Mouse (Mus musculus) small intestine, adult 2 months (tissue): ENCODE measurements at regions not wholly inside any gene's neighbourhood (a gene's known extent, or its start where the extent isn't known, plus 50 kb on each side); places are given as distances from the start of the nearest gene placed in this dataset.

Experiments used
- CTCF ChIP-seq: fragments of 200-500 bp; IDR thresholded peaks from 2 replicates; pipeline ENCODE4 v1.5.1; 2012; ENCODE audit warnings: low read depth, mild to moderate bottlenecking, control low read depth, inconsistent platforms, low read length, moderate library complexity, mixed read lengths; ENCODE audit not compliant: insufficient replicate concordance, insufficient read length; ENCODE audit errors: extremely low read depth
- POLR2A ChIP-seq: fragments of 200-500 bp; IDR thresholded peaks from 2 replicates; pipeline ENCODE4 v1.6.1; 2012; ENCODE audit warnings: low read depth, mild to moderate bottlenecking, control low read depth, inconsistent platforms, low read length, moderate library complexity

- TF ChIP-seq CTCF (no peak), POLR2A (no peak)
These were observed 140.8 kb downstream of the B3glct start for GRCm38 (mm10) chr5:149818812-149819211.
